Mouse (Mus musculus) adipose tissue, adult 10 weeks (tissue): ENCODE measurements around the gene Nmt1. TPM values are rescaled to one million over a fixed set of nuclear protein-coding genes. Genes with fewer than 3 reads are reported as not detected.

ENCODE experiments used
- polyA plus RNA-seq: library from polyadenylated mRNA; stranded (reverse); fragments of 350-450 nt; fragmentation: Illumina TruSeq; extraction: RNeasy Lipid Tissue Mini Kit (QIAGEN cat#74804); gene quantifications from one replicate; pipeline ENCODE4 v1.2.3, GENCODE M21; 2014; ENCODE audit warnings: low read depth, low replicate concordance

The Nmt1 gene
- 49.6 TPM for polyA plus RNA-seq

DNA sequence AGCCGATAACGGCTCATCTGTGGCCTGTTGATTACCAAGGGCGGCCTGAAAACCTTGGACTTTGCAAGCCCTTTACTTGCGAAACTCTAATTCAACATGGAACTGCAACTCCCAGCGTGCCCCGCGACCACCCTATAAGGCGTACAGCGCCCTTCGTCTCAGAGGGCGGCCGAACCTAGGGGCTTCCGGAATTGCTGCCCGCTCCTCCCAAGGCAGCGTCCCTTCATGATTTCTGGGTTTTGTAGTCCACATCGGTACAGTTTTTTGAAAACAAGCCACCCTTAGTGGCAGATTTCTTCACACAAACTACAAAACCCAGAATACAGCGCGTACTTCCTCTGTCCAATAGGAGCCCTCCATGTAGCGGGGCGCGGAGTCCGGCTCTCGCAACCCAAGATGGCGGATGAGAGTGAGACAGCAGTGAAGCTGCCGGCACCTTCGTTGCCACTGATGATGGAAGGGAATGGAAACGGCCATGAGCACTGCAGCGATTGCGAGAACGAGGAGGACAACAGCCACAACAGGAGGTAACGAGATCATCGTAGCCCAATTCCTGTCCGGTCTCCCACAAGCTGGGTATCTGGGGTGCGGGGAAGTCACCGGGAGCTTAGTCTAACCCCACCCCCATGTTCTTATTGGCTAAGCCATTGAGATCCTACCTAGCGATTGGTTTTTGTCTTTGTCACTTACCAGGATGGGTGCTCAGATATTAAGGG is at the start of gene Nmt1, which contains the start of gene Dcakd:
Gene Nmt1 (plus strand): TSS at position 15 of the 716 bp plus-strand sequence.
Gene Dcakd (minus strand): TSS at position 158 of the 716 bp plus-strand sequence.

DNA sequence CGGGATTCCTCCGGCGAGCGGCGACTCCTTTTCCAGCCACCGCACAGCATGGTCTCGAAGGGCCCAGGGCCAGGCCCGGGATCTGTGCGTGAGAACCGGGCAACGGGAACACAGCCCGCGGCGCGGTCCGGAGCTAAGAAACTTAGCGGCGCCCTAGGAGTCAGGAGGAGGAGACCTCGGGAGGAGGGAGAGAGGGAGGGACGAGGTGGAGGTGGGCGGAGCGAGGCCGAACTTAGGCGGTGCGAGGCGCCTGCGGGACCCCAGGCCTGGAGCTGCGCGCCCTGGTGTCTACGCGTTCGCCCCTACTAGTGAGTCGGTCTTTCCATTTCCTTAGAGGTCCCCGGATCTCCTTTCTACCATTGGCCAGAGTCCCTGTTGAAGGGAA is 73.5 kb downstream of the Nmt1 start, which contains the start of the genes Plcd3 and Acbd4:
Gene Plcd3 (minus strand): TSS at position 178 of the 385 bp plus-strand sequence.
Gene Acbd4 (plus strand): TSS at position 202 of the 385 bp plus-strand sequence.

DNA sequence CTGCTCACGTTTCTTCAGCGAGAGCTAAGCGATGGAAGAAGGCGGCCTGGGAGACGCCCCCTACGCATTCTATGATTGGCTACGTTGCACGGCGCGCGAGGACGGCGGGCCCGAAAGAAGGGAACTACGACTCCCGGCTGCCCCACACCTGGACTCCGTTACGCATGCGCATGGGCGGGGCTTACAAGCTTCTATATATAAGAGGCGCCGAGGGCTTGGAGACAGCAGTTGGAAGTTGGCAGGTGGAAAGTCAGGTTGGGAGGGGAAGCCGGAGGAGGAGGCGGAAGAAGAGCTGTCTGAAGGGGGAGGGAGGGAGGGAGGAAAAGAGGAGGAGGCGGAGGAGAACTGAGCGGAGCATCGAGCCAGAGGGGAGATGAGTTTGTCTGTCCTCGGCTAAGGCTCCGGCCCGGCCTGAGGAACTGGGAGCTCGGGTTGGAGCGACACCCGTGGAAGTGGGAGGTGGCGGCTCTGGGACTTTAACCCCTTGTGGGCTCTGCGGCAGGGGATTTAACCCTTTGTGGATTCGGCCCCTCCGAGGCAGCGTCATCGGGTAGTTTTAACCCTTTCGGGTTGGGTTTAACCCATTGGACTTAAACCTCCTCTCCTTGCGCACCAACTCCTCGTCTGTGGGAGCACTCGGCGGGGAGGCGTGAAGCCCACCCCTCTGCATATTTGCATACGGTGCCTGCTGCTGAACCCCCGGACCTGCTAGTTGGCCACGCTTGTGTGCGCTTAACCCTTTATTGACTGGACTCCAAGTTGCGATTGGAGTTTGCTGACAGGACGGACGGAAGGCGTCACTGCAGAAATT is 88.2 kb downstream of the Nmt1 start, which contains the start of gene Hexim1:
Gene Hexim1 (plus strand): TSS at position 224 of the 811 bp plus-strand sequence.

Other genes with a start within 250 kb of the Nmt1 start
- 18.6 TPM for gene Gjc1, start 208.5 kb upstream of the Nmt1 start, polyA plus RNA-seq
- gene Higd1b, start 192.3 kb upstream of the Nmt1 start, polyA plus RNA-seq: 7.6 TPM
- 51.4 TPM for gene Eftud2, start 147.2 kb upstream of the Nmt1 start, polyA plus RNA-seq
- gene Ccdc103, start 147.0 kb upstream of the Nmt1 start, polyA plus RNA-seq: 2.4 TPM
- 0.20 TPM for gene Fam187a, start 143.0 kb upstream of the Nmt1 start, polyA plus RNA-seq
- 0.22 TPM for gene Gfap, start 127.3 kb upstream of the Nmt1 start, polyA plus RNA-seq
- gene Kif18b, start 103.1 kb upstream of the Nmt1 start, polyA plus RNA-seq: 1.3 TPM
- not detected for gene C1ql1, start 81.5 kb upstream of the Nmt1 start, polyA plus RNA-seq
- 41.6 TPM for gene Dcakd, start 143 bp downstream of the Nmt1 start, polyA plus RNA-seq
- gene Plcd3, start 73.5 kb downstream of the Nmt1 start, polyA plus RNA-seq: 22.4 TPM
- 125 TPM for gene Acbd4, start 73.5 kb downstream of the Nmt1 start, polyA plus RNA-seq
- 34.1 TPM for gene Hexim1, start 88.0 kb downstream of the Nmt1 start, polyA plus RNA-seq
- 7.6 TPM for gene Hexim2, start 104.2 kb downstream of the Nmt1 start, polyA plus RNA-seq
- 8.6 TPM for gene Fmnl1, start 142.9 kb downstream of the Nmt1 start, polyA plus RNA-seq
- gene 1700023F06Rik, start 180.4 kb downstream of the Nmt1 start, polyA plus RNA-seq: 3.9 TPM
- gene Spata32, start 190.2 kb downstream of the Nmt1 start, polyA plus RNA-seq: 4.0 TPM
- 7.9 TPM for gene Map3k14, start 239.3 kb downstream of the Nmt1 start, polyA plus RNA-seq